Mouse (Mus musculus) spleen, postnatal 4 days (tissue): ENCODE measurements around the gene Rin3.
A peak's percentile ranks its signal among the peaks of the same experiment; 100 is the strongest.

Experiments used
- DNase-seq, 2 experiments: peaks; one replicate each; pipeline ENCODE4 v3.0.0; 2022; ENCODE audit warnings: low spot score in 2 of 2

The Rin3 gene

GRCm38 (mm10) chr12:102330188-102330587, 47.3 kb downstream of the Rin3 start:
- DNase-seq, result no peak

GRCm38 (mm10) chr12:102330731-102331130, 47.9 kb downstream of the Rin3 start:
- no peak for DNase-seq

GRCm38 (mm10) chr12:102333101-102333500, 50.3 kb downstream of the Rin3 start:
- DNase-seq, result no peak

GRCm38 (mm10) chr12:102339085-102339484, 56.2 kb downstream of the Rin3 start:
- no peak for DNase-seq

- DNase-seq, result no peak
Measured at GRCm38 (mm10) chr12:102340471-102340870, 57.6 kb downstream of the Rin3 start.

GRCm38 (mm10) chr12:102342147-102342546, 59.3 kb downstream of the Rin3 start:
- no peak for DNase-seq

GRCm38 (mm10) chr12:102342602-102343001, 59.8 kb downstream of the Rin3 start:
- DNase-seq, result no peak

GRCm38 (mm10) chr12:102345031-102345815, 62.4 kb downstream of the Rin3 start:
- no peak for DNase-seq

- DNase-seq, result peak; percentile 53 to 77
Measured at GRCm38 (mm10) chr12:102346507-102346906, 63.7 kb downstream of the Rin3 start.

- DNase-seq, result no peak
Measured at GRCm38 (mm10) chr12:102348447-102348846, 65.6 kb downstream of the Rin3 start.

- DNase-seq, result peak in 1 of 2 experiments; percentile 62
Measured at GRCm38 (mm10) chr12:102350997-102351396, 68.1 kb downstream of the Rin3 start.

- DNase-seq, result peak; percentile 61 to 74
Measured at GRCm38 (mm10) chr12:102354126-102354984, 71.5 kb downstream of the Rin3 start.

- peak in 1 of 2 experiments; percentile 59 for DNase-seq
Measured at GRCm38 (mm10) chr12:102355784-102356183, 72.9 kb downstream of the Rin3 start.

GRCm38 (mm10) chr12:102356781-102357180, 73.9 kb downstream of the Rin3 start:
- DNase-seq, result no peak

- DNase-seq, result no peak
Measured at GRCm38 (mm10) chr12:102359390-102359789, 76.5 kb downstream of the Rin3 start.

GRCm38 (mm10) chr12:102361189-102362161, 78.6 kb downstream of the Rin3 start:
- DNase-seq, result no peak

GRCm38 (mm10) chr12:102365016-102365415, 82.2 kb downstream of the Rin3 start:
- peak; percentile 47 to 69 for DNase-seq

- DNase-seq, result no peak
Measured at GRCm38 (mm10) chr12:102366126-102366816, 83.4 kb downstream of the Rin3 start.

GRCm38 (mm10) chr12:102367075-102367474, 84.2 kb downstream of the Rin3 start:
- peak in 1 of 2 experiments; percentile 58 for DNase-seq

GRCm38 (mm10) chr12:102368066-102368465, 85.2 kb downstream of the Rin3 start:
- DNase-seq, result peak in 1 of 2 experiments; percentile 38

GRCm38 (mm10) chr12:102368556-102368955, 85.7 kb downstream of the Rin3 start:
- DNase-seq, result peak in 1 of 2 experiments; percentile 63
